Mouse (Mus musculus) intestine, embryonic 16.5 days (tissue): ENCODE data around the gene Serinc3. TPM values are rescaled to one million over a fixed set of nuclear protein-coding genes. Genes with fewer than 3 reads are reported as not detected.
A peak's percentile ranks its signal among the peaks of the same experiment; 100 is the strongest.

ENCODE experiments used
- ATAC-seq: fragments of 200-750 bp; cut with Nextera tagmentation; 2 replicates; pipeline ENCODE4 v1.8.0; 2017; ENCODE audit warnings: moderate TSS enrichment, moderate library complexity
- H3K27ac ChIP-seq: fragments of 300-500 bp; sonication (generic); 2 replicates; pipeline ENCODE4 v1.5.1; 2014; ENCODE audit warnings: mild to moderate bottlenecking, low read length
- H3K27me3 ChIP-seq: fragments of 300-500 bp; sonication (generic); replicated peaks from 2 replicates; pipeline ENCODE4 v1.6.1; 2014; ENCODE audit warnings: low read length, control low read depth, mixed read lengths; ENCODE audit not compliant: control insufficient read depth, insufficient read depth
- H3K36me3 ChIP-seq: fragments of 300-500 bp; sonication (generic); 2 replicates; pipeline ENCODE4 v1.6.1; 2014; ENCODE audit warnings: low read length, control low read depth; ENCODE audit not compliant: control insufficient read depth, insufficient read depth
- H3K4me1 ChIP-seq: fragments of 300-500 bp; sonication (generic); 2 replicates; pipeline ENCODE4 v1.6.1; 2014; ENCODE audit warnings: low read length, control low read depth, mixed read lengths; ENCODE audit not compliant: control insufficient read depth, insufficient read depth
- H3K4me2 ChIP-seq: fragments of 300-500 bp; sonication (generic); 2 replicates; pipeline ENCODE4 v1.6.1; 2014; ENCODE audit warnings: low read depth, low read length, control low read depth
- H3K4me3 ChIP-seq: fragments of 300-500 bp; sonication (generic); 2 replicates; pipeline ENCODE4 v1.5.1; 2014; ENCODE audit warnings: mild to moderate bottlenecking, low read length
- H3K9ac ChIP-seq: fragments of 300-500 bp; sonication (generic); 2 replicates; pipeline ENCODE4 v1.6.1; 2014; ENCODE audit warnings: low read depth, low read length
- H3K9me3 ChIP-seq: fragments of 300-500 bp; sonication (generic); 2 replicates; pipeline ENCODE4 v1.6.1; 2016; ENCODE audit warnings: low read length, control low read depth; ENCODE audit not compliant: control insufficient read depth
- WGBS: fragments of 180-500 bp; shearing (Covaris S2); extraction: QIAGEN DNeasy Blood & Tissue Kit; methylation state at CpG from one replicate; pipeline ENCODE4 v1.1.7; 2014; 5-methylcytosine and 5-hydroxymethylcytosine counted together
- polyA plus RNA-seq: library from polyadenylated mRNA; unstranded; fragments of >200 nt; fragmentation: Nextera tagmentation; extraction: Ambion mirVana; gene quantifications from 2 replicates; pipeline ENCODE4 v1.2.1, GENCODE M21; 2015

Serinc3 gene
- polyA plus RNA-seq, 1 experiment from 2014 or later, result 57.1 TPM

DNA sequence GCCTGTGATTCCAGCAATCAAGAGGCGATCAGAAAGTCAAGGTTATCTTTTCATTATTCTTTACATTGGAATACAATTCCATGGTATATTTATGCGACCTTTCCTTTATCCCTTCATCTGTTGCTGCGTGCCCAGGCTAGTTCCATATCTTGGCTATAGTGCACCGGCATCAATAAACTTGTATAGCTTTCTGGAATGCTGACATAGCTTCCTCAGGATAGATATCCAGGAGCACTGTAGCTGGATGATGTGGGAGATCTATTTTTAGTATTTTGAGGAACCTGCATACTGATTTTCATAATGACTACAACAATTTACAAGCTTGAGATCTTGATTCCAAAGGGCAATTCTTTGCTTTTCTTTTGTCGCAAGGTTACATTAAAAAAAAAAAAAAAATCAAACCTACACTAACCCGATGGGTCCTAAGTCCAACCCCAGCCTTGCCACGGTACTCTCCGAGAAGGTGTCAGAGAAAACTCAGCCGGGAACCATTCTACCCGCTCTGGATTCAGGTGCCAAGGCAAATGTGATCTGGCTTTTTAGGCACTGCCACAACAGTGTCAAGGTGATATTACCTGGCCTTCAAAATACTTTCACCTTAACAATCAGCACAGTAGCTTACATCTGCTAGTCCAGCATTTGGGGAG is 51.2 kb downstream of the Serinc3 start:
- H3K9me3 ChIP-seq, result no peaks in the 10 kb centered on the region
- 60% methylated on average over 10 of the region's 10 CpGs for WGBS
- no peaks in the 10 kb centered on the region for H3K36me3 ChIP-seq
- peak overlapping the region; percentile 19; the same call in 1 of the 2 replicates for H3K4me2 ChIP-seq
- ATAC-seq, result peak; percentile 66
- H3K4me1 ChIP-seq, result peaks cover 25% of the 10 kb centered on the region
- no peak overlapping the region; the same call in 1 of the 2 replicates for H3K9ac ChIP-seq
- no peak overlapping the region for H3K4me3 ChIP-seq
- no peaks in the 10 kb centered on the region for H3K27me3 ChIP-seq
- peak overlapping the region; percentile 84 for H3K27ac ChIP-seq

DNA sequence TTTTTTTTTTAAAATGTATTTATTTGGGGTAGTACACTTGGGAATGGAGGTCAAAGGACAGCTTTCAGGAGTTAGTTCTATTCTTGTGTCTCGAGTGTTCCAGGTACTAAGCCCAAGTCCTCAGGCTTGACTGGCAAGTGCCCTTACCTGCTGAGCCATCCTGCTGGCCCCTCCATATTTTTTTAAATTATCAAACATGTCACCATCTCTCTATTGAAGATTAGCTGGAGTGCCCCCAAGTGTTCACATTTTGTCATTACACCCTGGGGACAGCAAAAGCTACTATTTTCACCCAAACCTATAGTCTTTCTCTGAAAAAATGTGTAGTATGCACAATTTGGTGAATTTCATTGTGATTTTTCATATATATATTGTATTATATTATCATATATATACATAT is 52.8 kb downstream of the Serinc3 start:
- ATAC-seq, result no peak
- Histone ChIP-seq H3K4me1 (peaks cover 25% of the 10 kb centered on the region), H3K27ac (no peak overlapping the region), H3K27me3 (no peaks in the 10 kb centered on the region), H3K9ac (no peak overlapping the region), H3K9me3 (no peaks in the 10 kb centered on the region), H3K4me3 (no peak overlapping the region), H3K4me2 (no peak overlapping the region), H3K36me3 (no peaks in the 10 kb centered on the region)
- WGBS, result 82% methylated on average over 1 of the region's 1 CpGs

DNA sequence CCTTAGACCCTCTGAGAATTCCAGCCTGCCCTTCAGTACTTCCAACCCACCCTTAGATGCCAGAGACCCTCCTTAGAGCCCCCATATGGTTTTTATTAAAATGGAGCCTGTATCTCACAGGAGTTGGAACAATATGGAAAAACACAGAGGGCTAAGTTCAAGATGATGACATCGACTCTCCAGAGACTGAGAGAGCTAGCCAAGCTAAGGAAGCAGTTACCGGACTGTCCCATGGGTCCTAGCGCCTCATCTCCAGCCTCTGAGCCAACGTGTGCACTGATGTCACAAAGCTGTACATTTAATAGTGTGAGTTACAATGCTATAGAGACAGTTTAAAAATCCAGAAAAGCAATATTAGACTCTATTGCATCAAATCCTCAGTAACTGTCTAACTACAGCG is 53.9 kb downstream of the Serinc3 start:
- Histone ChIP-seq H3K4me2 (no peak overlapping the region), H3K27me3 (no peaks in the 10 kb centered on the region), H3K36me3 (no peaks in the 10 kb centered on the region), H3K9me3 (no peaks in the 10 kb centered on the region), H3K9ac (no peak overlapping the region), H3K4me1 (peaks cover 21% of the 10 kb centered on the region), H3K4me3 (no peak overlapping the region), H3K27ac (no peak overlapping the region)
- ATAC-seq, result no peak
- 76% methylated on average over 5 of the region's 5 CpGs for WGBS

DNA sequence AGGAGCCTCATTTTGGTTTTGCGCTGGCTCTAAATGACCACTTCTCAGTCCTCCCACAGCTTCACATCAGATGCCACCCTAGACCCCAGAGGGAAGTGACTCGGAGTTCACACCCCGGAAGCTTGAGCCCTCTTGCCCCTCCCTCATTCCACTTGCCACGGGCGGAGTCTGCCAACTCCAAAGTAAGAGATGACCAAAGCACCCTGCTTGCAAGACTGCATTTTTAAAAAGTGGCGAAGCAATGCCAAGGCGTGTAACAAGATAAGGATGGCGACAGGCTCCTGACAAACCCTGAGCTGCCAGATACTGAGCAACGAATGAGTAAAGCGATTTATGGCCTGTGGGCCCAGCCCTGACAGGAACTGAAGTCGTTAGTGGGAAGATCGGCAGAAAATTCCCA is 54.7 kb downstream of the Serinc3 start:
- 0 out of 2 replicates have a peak overlapping the region, but pooled peaks have one; percentile 0 for H3K4me2 ChIP-seq

DNA sequence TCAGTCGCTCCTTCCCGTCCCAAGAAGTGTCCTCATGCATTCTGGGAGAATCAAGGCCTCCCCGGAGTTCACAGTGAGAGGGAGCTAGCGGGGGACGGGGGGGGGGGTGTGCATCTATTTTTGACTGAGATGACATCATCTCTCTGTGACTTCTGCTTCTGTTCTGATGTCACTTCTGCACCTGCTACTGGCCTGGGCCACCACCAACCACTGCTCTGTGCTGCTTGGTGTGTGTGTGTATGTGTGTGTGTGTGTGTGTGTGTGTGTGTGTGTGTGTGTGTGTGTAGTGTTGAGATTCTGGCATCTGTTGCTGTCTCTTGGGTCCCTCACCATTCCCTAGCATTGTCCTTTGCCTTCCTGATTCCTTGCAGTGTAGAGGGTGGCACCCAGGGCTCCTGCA is 57.4 kb downstream of the Serinc3 start:
- no peaks in the 10 kb centered on the region for H3K9me3 ChIP-seq
- no peaks in the 10 kb centered on the region for H3K36me3 ChIP-seq
- H3K27ac ChIP-seq, result no peak overlapping the region
- ATAC-seq, result no peak
- no peak overlapping the region for H3K4me3 ChIP-seq
- 66% methylated on average over 5 of the region's 5 CpGs for WGBS
- H3K4me2 ChIP-seq, result no peak overlapping the region
- H3K4me1 ChIP-seq, result peaks cover 14% of the 10 kb centered on the region; the same call in 1 of the 2 replicates
- H3K9ac ChIP-seq, result no peak overlapping the region
- no peaks in the 10 kb centered on the region for H3K27me3 ChIP-seq

More for the DNA sequence above, 54.7 kb downstream of the Serinc3 start:
- Histone ChIP-seq H3K4me3 (no peak overlapping the region), H3K9ac (no peak overlapping the region), H3K27ac (peak overlapping the region; percentile 34; the same call in 1 of the 2 replicates), H3K9me3 (no peaks in the 10 kb centered on the region), H3K4me1 (peaks cover 18% of the 10 kb centered on the region), H3K36me3 (no peaks in the 10 kb centered on the region), H3K27me3 (no peaks in the 10 kb centered on the region)
- 46% methylated on average over 12 of the region's 12 CpGs for WGBS
- ATAC-seq, result 0 out of 2 replicates have a peak, but pooled peaks have one; percentile 17

DNA sequence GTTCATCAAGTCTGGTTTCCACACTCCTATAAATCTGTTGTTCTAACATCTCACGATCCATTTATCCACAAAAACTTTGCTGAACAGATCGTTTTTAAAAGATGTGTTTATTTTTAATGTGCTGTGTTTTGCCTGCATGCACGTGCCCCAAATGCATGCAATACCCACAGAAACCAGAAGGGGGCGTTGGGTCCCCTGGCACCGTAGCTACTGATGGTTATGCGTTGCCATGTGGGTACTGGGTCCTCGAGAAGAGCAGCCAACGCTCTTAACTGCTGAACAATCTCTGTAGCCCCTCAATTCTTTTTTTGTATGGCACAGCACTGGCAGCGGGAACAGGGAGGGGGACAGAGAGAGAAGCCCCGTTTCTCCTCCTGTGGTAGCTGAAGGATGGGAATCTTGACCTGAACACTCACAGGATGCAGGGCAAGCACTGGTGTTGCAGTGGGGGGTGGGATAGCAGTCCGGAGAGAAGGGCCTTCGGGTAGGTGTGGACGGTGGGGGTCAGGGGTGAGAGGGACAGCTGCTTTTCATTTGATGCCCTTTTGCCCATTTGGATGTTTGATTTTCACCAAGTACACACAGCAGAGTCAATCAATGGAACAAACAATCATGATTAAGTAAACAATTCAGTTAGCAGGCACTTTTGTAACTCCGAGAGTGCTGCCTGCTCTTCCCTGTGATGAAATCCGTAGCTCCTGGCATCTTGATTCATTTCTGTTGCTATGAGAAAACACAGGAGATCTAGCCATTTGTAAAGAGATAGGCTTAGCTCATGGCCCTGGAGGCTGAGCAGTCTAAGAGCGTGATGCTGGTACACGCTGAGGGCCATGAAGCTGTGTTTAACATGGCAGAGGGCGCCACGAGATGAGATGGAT is 58.3 kb downstream of the Serinc3 start:
- Histone ChIP-seq H3K4me1 (peaks cover 14% of the 10 kb centered on the region; the same call in 1 of the 2 replicates), H3K36me3 (no peaks in the 10 kb centered on the region), H3K9me3 (no peaks in the 10 kb centered on the region), H3K4me2 (no peak overlapping the region), H3K27ac (no peak overlapping the region), H3K9ac (no peak overlapping the region), H3K27me3 (no peaks in the 10 kb centered on the region), H3K4me3 (no peak overlapping the region)
- no peak for ATAC-seq
- 42% methylated on average over 19 of the region's 19 CpGs for WGBS

DNA sequence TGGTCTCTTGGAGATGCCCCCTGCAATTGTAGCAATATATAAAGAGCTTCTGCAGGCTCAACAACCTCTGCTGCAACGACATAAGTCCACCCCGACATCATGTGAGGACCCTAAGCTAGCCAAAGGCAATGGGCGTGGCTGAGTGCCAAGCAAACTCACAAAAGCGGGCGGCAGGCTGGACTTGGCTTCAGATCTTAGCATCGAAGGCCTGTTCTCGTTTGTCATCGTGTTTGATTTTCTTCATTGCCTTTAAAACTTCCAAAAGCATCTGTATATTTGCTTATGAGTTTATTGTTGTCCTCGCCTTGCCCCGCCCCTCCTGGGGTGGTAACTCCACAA is 60.9 kb downstream of the Serinc3 start:
- Histone ChIP-seq H3K9ac (no peak overlapping the region), H3K27me3 (no peaks in the 10 kb centered on the region), H3K9me3 (no peaks in the 10 kb centered on the region), H3K4me3 (no peak overlapping the region), H3K4me1 (peaks cover 17% of the 10 kb centered on the region), H3K27ac (no peak overlapping the region), H3K4me2 (no peak overlapping the region), H3K36me3 (no peaks in the 10 kb centered on the region)
- 78% methylated on average over 10 of the region's 10 CpGs for WGBS
- no peak for ATAC-seq

DNA sequence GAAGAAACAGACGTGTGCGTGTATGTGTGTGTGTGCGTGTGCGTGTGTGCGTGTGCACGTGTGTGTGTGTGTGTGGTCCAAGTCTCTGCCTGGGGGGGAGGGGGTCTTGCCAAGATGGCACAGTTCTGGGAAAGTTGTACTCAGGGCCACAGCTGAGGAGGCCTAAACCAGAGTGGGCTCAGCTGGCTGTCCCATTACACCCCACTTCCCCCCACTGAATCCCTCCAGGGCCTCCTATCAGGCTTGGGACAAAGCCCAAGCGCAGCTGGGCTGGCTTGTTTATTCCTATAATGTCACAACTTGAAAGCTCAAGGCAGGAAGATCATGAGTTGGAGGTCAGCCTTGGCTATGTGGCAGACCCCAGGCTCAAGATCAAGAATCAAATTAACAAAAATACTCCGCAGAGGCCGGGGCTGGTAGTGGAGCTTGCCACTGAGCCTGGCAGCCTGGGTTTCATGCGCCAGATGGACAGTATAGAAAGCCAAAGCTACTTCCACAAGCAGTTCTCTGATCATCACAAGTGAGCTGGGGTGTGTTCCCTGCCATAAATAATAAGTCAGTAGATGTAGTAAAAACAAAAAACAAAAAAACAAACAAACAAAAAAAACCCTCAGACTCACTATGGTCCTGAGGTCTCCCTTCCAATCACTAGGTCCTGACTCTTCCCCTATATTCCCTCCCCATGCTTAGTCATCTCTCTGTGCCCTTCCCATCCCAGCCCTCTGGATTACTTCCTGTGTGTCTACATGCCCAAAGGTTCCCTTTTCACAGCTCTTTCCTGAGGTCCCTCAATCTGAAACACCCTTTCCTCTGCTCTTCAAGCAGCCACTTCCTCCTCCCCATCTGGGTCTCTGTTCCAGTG is 61.5 kb downstream of the Serinc3 start:
- H3K9me3 ChIP-seq, result no peaks in the 10 kb centered on the region
- peak overlapping the region; percentile 4; the same call in 1 of the 2 replicates for H3K27ac ChIP-seq
- ATAC-seq, result no peak
- no peak overlapping the region for H3K4me3 ChIP-seq
- 87% methylated on average over 10 of the region's 10 CpGs for WGBS
- peaks cover 23% of the 10 kb centered on the region for H3K4me1 ChIP-seq
- no peaks in the 10 kb centered on the region for H3K27me3 ChIP-seq
- H3K9ac ChIP-seq, result no peak overlapping the region
- H3K4me2 ChIP-seq, result no peak overlapping the region
- H3K36me3 ChIP-seq, result no peaks in the 10 kb centered on the region
